Mouse (Mus musculus) 416B (cell line): ENCODE results near the gene Dpep3.
"Not testable (repeated sequence)": the region's sequence is repeated elsewhere in the genome, so short reads cannot be mapped to it uniquely, and the experiment has no call there.

Experiments used
- DNase-seq: peaks from one replicate; pipeline ENCODE4 v3.0.0; 2011; ENCODE audit warnings: low read depth

Gene Dpep3

GRCm38 (mm10) chr8:105979325-105979724, at the start of gene Dpep3:
Gene Dpep3, minus strand, starts transcription at chr8:105979429.
- no peak for DNase-seq

GRCm38 (mm10) chr8:106022483-106022882, 43.3 kb upstream of the Dpep3 start:
- DNase-seq = peak; percentile 78

- no peak for DNase-seq
Measured at GRCm38 (mm10) chr8:106018039-106018438, 38.8 kb upstream of the Dpep3 start.

GRCm38 (mm10) chr8:106017130-106017529, 37.9 kb upstream of the Dpep3 start:
- peak; percentile 66 for DNase-seq

GRCm38 (mm10) chr8:106016284-106016683, 37.1 kb upstream of the Dpep3 start:
- no peak for DNase-seq

- DNase-seq = not testable (repeated sequence)
Measured at GRCm38 (mm10) chr8:106012203-106012602, 33.0 kb upstream of the Dpep3 start.

- no peak for DNase-seq
Measured at GRCm38 (mm10) chr8:106011643-106011986, 32.4 kb upstream of the Dpep3 start, which contains the start of gene Ddx28. Gene Ddx28, minus strand, starts transcription at chr8:106011882.

GRCm38 (mm10) chr8:106010748-106011642, 31.8 kb upstream of the Dpep3 start:
- peak; percentile 93 for DNase-seq

- peak; percentile 61 for DNase-seq
Measured at GRCm38 (mm10) chr8:106007891-106008290, 28.7 kb upstream of the Dpep3 start.

GRCm38 (mm10) chr8:106007135-106007534, 27.9 kb upstream of the Dpep3 start:
- peak; percentile 100 for DNase-seq

GRCm38 (mm10) chr8:106006413-106006812, 27.2 kb upstream of the Dpep3 start:
- DNase-seq = peak; percentile 74

- no peak for DNase-seq
Measured at GRCm38 (mm10) chr8:106005875-106006274, 26.6 kb upstream of the Dpep3 start, which contains the start of gene Dpep2nb. Gene Dpep2nb, minus strand, starts transcription at chr8:106005975.

GRCm38 (mm10) chr8:106004538-106005207, 25.4 kb upstream of the Dpep3 start:
- DNase-seq = peak; percentile 75

- DNase-seq = no peak
Measured at GRCm38 (mm10) chr8:106001908-106002307, 22.7 kb upstream of the Dpep3 start.

GRCm38 (mm10) chr8:105998971-105999370, 19.7 kb upstream of the Dpep3 start:
- DNase-seq = no peak

- DNase-seq = peak; percentile 54
Measured at GRCm38 (mm10) chr8:105996359-105996758, 17.1 kb upstream of the Dpep3 start.

- DNase-seq = no peak
Measured at GRCm38 (mm10) chr8:105993226-105993625, 14.0 kb upstream of the Dpep3 start.

GRCm38 (mm10) chr8:105992499-105992898, 13.3 kb upstream of the Dpep3 start:
- no peak for DNase-seq

GRCm38 (mm10) chr8:105991546-105991945, 12.3 kb upstream of the Dpep3 start:
- DNase-seq = no peak

GRCm38 (mm10) chr8:105990856-105991387, 11.7 kb upstream of the Dpep3 start, which contains the start of gene Dus2:
Gene Dus2, plus strand, starts transcription at chr8:105991337.
- DNase-seq = peak; percentile 90

GRCm38 (mm10) chr8:105988546-105988945, 9.3 kb upstream of the Dpep3 start:
- DNase-seq = no peak

- peak; percentile 37 for DNase-seq
Measured at GRCm38 (mm10) chr8:105983406-105983805, 4.2 kb upstream of the Dpep3 start.

- DNase-seq = no peak
Measured at GRCm38 (mm10) chr8:105981146-105981545, 1.9 kb upstream of the Dpep3 start.
